Mouse (Mus musculus): ENCODE measurements around the gene Cabin1. TPM values are rescaled to one million over a fixed set of nuclear protein-coding genes. Genes with fewer than 3 reads are reported as not detected.

Gene Cabin1
- total RNA-seq, 1 experiment from 2014 or later, result 29.4 TPM

DNA sequence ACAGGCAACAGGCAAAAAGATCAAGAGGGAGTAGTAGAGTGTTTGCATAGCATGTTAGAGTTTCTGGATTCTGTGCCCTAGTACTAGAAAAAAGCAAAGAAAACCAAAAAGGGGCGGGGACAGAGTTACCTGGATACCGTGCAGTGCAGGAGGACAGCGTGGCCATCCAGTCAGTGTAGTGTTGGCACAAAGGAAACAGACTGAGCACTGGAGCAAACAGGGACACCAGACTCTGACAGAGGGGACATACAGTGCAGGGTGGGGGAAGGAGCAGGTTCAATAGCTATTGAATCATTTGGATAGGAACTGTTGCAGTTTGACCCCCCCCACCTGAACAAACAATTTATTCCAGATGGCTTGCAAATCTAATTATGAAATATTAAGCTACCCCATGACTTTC lies 137.2 kb downstream of the Cabin1 start:
- no peak for ATAC-seq (replicated peaks; ENCODE audit: insufficient number of reproducible peaks, low FRiP score, low TSS enrichment, poor library complexity, severe bottlenecking)

DNA sequence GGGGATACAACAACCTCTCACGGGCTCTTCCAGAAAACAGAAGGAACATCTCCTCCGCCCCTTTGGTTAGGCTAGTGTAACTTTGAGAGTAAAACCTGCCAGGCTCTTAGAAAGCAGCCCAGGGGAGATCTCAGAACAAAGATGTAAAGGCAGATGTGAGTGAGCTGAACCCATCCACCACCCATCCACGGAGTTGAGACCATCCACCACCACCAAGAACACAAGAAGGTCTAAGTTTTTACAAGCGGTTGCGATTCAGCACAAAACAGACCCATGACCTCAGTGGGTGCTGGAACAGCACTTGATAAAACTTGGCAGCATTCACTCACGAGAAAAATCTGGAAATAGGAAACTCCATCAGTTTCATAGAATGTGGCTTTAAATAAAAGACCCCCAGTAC lies 138.2 kb downstream of the Cabin1 start:
- ATAC-seq (replicated peaks; ENCODE audit: insufficient number of reproducible peaks, low FRiP score, low TSS enrichment, poor library complexity, severe bottlenecking), result no peak

DNA sequence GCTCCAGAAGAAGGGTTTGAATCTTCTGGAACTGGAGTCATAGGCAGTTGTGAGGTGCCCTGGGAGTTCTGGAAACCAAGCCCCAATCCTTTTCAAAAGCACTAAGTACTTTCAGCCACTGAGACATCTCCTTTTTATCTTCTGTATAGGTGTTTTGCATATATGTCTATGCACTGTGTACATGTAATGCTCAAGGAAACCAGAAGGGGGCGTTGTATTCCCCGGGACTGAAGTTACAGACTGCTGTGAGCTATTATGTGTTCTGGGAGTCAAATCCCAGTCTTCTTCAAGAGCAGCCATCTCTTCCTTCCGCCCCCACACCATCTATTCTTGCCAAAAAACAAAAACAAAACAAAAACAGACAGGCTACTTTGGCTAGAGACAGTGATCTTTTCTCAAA lies 143.3 kb downstream of the Cabin1 start:
- no peak for ATAC-seq (replicated peaks; ENCODE audit: insufficient number of reproducible peaks, low FRiP score, low TSS enrichment, poor library complexity, severe bottlenecking)

DNA sequence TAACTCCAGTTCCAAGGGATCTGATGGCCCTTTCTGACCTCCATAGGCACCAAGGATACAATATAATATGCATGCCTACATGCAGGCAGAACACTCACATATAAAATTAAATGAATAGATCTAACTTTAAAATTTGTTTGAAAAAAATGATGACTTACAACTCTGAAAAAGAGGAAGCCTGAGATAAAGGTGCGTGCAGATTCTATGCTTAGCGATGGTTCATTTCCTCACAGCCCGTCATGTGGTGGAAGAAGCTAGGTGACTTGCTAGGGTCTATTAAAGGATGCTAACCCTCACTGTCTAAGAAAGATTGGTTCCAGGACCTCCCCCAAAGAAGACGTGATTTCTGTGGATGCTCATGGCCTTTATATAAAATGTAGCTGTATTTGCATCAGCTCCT lies 148.1 kb downstream of the Cabin1 start:
- no peak for ATAC-seq (replicated peaks; ENCODE audit: insufficient number of reproducible peaks, low FRiP score, low TSS enrichment, poor library complexity, severe bottlenecking)

DNA sequence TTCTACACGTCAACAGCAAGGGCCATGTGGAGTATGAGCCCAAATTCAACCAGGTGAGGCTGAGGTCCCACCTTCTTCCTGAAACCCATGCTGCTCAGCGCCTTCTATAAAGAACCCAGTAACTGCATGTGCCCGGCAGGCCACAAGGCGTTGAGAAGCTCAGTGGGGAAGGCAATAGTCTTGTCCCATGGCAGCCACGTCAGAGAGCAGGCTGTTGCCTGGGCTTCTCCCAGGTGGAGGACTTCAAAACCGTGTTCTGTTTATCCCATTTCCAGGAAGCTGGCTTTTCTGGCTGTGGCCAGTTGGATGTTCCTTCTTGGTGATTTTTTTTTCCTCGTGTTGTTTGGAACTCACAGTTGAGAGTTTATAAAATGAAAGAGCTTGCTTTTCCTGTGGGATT lies 153.7 kb downstream of the Cabin1 start:
- no peak for ATAC-seq (replicated peaks; ENCODE audit: insufficient number of reproducible peaks, low FRiP score, low TSS enrichment, poor library complexity, severe bottlenecking)

DNA sequence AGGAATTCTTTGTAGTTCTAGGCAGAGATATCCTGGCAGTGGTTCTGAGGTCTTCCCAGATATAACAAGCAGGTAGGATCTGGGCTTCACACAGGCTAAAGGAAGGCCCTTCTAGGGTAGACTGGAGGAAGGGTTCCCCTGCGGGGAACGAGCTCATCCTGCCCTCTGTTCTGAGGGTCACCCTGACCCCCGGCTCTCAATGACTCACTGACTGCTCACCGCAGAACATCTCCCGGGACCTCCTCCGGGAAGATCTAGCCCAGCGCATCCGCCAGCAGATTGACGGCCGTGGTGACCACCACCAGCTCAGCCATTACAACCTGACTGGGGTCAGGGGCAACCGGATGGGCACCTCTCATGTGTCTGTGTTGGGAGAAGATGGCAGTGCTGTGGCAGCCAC lies 155.2 kb downstream of the Cabin1 start:
- no peak for ATAC-seq (replicated peaks; ENCODE audit: insufficient number of reproducible peaks, low FRiP score, low TSS enrichment, poor library complexity, severe bottlenecking)

DNA sequence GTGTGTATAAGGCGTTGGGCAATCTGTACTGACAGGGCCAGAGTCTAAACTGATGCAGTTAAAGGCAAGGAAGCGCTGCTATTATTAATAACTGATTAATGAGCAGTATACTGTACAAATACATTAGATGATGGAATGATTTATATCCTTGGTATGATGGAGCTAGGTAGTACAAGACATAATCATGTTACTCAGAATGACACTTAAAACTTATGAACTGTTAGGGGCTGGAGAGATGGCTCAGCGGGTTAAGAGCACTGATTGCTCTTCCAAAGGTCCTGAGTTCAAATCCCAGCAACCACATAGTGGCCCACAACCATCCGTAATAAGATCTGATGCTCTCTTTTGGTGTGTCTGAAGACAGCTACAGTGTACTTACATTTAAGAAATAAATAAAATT lies 156.9 kb downstream of the Cabin1 start:
- ATAC-seq (replicated peaks; ENCODE audit: insufficient number of reproducible peaks, low FRiP score, low TSS enrichment, poor library complexity, severe bottlenecking), result no peak

DNA sequence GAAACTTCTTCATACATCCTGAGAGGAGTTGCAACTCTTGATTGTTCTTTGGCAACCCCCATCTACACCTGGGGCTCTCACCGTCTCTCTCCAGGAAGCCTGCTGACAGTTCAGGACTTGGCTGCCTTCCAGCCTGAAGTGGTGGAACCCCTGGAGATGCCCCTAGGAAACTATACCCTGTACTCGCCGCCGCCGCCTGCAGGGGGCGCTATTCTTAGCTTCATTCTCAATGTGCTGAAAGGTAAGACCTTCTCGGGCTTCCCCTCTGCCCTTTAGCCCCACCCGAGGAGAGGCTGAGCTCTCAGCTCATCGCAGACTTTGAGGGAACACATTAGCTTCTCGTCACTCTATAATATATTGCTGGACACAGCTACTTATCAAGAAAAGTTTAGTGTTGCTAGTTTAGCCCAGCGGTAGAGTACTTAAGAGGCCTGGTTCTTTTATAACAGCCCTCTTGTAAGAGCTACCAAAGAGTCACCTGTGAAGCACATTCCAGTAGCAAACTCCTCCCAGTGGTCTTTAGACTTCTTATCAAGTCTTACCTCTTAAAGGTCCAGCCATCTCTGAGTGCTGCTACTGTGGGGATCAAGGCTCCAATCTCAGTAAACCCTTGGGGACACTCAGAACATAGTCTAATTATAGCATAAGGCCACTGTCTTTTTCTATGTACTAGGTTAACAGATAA lies 158.8 kb downstream of the Cabin1 start:
- no peak for ATAC-seq (replicated peaks; ENCODE audit: insufficient number of reproducible peaks, low FRiP score, low TSS enrichment, poor library complexity, severe bottlenecking)

DNA sequence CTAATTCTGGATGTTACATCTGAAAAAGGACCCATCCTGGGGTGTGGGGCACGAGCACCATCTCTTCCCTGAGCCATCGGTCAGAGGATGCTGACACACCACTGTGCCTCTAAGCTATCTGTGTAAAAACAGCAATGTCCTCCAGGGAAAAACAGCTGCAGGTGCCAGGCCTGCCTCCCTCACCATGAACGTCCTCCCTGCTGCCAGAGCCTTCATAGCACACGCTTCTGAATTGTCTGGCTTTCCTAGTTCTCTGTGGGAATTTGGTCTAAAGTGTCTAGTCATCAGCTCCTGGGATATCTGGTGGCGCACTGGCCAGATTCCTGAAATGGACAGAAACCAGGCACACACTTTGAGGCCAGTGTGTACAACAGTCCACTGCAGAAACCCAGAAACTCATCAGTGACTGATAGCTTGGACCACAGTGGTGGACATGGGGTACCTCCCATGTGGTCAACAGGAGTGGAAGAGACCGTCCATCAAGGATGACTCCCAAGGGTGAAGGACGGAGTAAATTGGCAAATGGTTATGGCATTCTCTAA lies 163.9 kb downstream of the Cabin1 start:
- ATAC-seq (replicated peaks; ENCODE audit: insufficient number of reproducible peaks, low FRiP score, low TSS enrichment, poor library complexity, severe bottlenecking), result no peak

Other genes with a start within 250 kb of the Cabin1 start
- 46.3 to 64.6 TPM (median 59.6 TPM) in 3 replicates for gene Snrpd3, start 246.8 kb downstream of the Cabin1 start, total RNA-seq (2017)
- gene Gucd1, start 246.4 kb downstream of the Cabin1 start, total RNA-seq (2017), result 49.4 to 66.8 TPM (median 54.5 TPM) in 3 replicates
- gene Lrrc75b, start 204.0 kb downstream of the Cabin1 start, total RNA-seq (2017), result not detected in 3 replicates
- gene Ggt1, start 202.7 kb downstream of the Cabin1 start, total RNA-seq (2017), result 0.53 to 2.2 TPM in 2 of 3 replicates, not detected in the other
- 0.75 to 2.8 TPM (median 1.8 TPM) in 3 replicates for gene Ggt5, start 175.0 kb downstream of the Cabin1 start, total RNA-seq (2017)
- gene Susd2, start 120.3 kb downstream of the Cabin1 start, total RNA-seq (2017), result 0.75 TPM in 1 of 3 replicates, not detected in the others
- 13.5 to 18.8 TPM (median 16.8 TPM) in 3 replicates for gene Ddt, start 9.1 kb upstream of the Cabin1 start, total RNA-seq (2017)
- not detected in 3 replicates for gene Gm20441, start 16.6 kb upstream of the Cabin1 start, total RNA-seq (2017)
- gene Gstt3, start 17.1 kb upstream of the Cabin1 start, total RNA-seq (2017), result 1.1 to 2.1 TPM (median 1.9 TPM) in 3 replicates
- gene Gstt1, start 34.2 kb upstream of the Cabin1 start, total RNA-seq (2017), result 2.1 TPM in 1 of 3 replicates, not detected in the others
- gene Gstt4, start 58.2 kb upstream of the Cabin1 start, total RNA-seq (2017), result 0.49 TPM in 1 of 3 replicates, not detected in the others
- gene Gstt2, start 73.1 kb upstream of the Cabin1 start, total RNA-seq (2017), result 9.0 to 12.5 TPM (median 10.7 TPM) in 3 replicates
- gene Mif, start 95.9 kb upstream of the Cabin1 start, total RNA-seq (2017), result 37.4 to 54.1 TPM (median 41.4 TPM) in 3 replicates
- gene Derl3, start 129.1 kb upstream of the Cabin1 start, total RNA-seq (2017), result 2.7 to 7.1 TPM (median 4.3 TPM) in 3 replicates
- 16.2 to 31.0 TPM (median 19.4 TPM) in 3 replicates for gene Smarcb1, start 157.3 kb upstream of the Cabin1 start, total RNA-seq (2017)
- 1.4 to 5.9 TPM (median 5.8 TPM) in 3 replicates for gene Chchd10, start 168.8 kb upstream of the Cabin1 start, total RNA-seq (2017)
- 1.1 TPM in 1 of 3 replicates, not detected in the others for gene Mmp11, start 172.2 kb upstream of the Cabin1 start, total RNA-seq (2017)
- 2.2 TPM in 1 of 3 replicates, not detected in the others for gene Gm867, start 176.3 kb upstream of the Cabin1 start, total RNA-seq (2017)
- gene Vpreb3, start 178.7 kb upstream of the Cabin1 start, total RNA-seq (2017), result 0.87 to 5.0 TPM (median 1.2 TPM) in 3 replicates
- gene Gm5134, start 190.2 kb upstream of the Cabin1 start, total RNA-seq (2017), result 0.10 to 0.53 TPM in 2 of 3 replicates, not detected in the other

Data from monocyte, adult 5-6 weeks (primary cell).